ENCODE assay signal across 16 mouse cellular contexts in genomic region chr16:38481327-38481726, GRCm38 (mm10).
"Had no signal": no experiment of that assay in that cellular context is flagged by ENCODE, and none has a peak within 500 bp of the region (broad histone marks: within the 10 kb centered on the region; RNA-seq: fewer than 3 reads in every experiment).

No protein-coding gene starts in this region.

- H3K27ac ChIP-seq: kidney, postnatal 0 days; layer of hippocampus, adult 2 months; limb, embryonic 13.5 days; midbrain, embryonic 12.5 days; stomach, embryonic 15.5 days had no signal

- H3K9ac ChIP-seq: limb, embryonic 13.5 days; midbrain, embryonic 12.5 days; stomach, embryonic 15.5 days had no signal

- H3K36me3 ChIP-seq: limb, embryonic 13.5 days; midbrain, embryonic 12.5 days; stomach, embryonic 15.5 days had no signal

- ATAC-seq: inflammation-experienced regulatory T-cells, adult 6 months; intestine, postnatal 0 days; lung, postnatal 0 days had no signal

- H3K9me3 ChIP-seq: limb, embryonic 13.5 days; midbrain, embryonic 12.5 days; stomach, embryonic 15.5 days had no signal

- H3K4me2 ChIP-seq: limb, embryonic 13.5 days; midbrain, embryonic 12.5 days; stomach, embryonic 15.5 days had no signal

- DNase-seq: kidney, adult 8-10 months; kidney, postnatal 4 days; lung, adult 18-20 months; lung, postnatal 36 days; right cerebral cortex, postnatal 4 days; spleen, adult 18-20 months; thymus, adult 2 months; thymus, postnatal 25 days had no signal

- H3K4me3 ChIP-seq: layer of hippocampus, adult 2 months; limb, embryonic 13.5 days; midbrain, embryonic 12.5 days; stomach, embryonic 15.5 days had no signal
